Mouse (Mus musculus) cortical plate, adult 2 months (tissue): ENCODE results near the gene Hps5.

Experiments
- CTCF ChIP-seq: fragments of 200-500 bp; IDR thresholded peaks from 2 replicates; pipeline ENCODE4 v1.5.1; 2011; ENCODE audit warnings: mild to moderate bottlenecking, control low read depth, low read length; ENCODE audit not compliant: insufficient read depth; ENCODE audit errors: extremely low read depth
- POLR2A ChIP-seq: fragments of 200-500 bp; IDR thresholded peaks from 2 replicates; pipeline ENCODE4 v1.6.1; 2011; ENCODE audit warnings: mild to moderate bottlenecking, low read length, control low read depth; ENCODE audit not compliant: insufficient read depth; ENCODE audit errors: extremely low read depth

DNA sequence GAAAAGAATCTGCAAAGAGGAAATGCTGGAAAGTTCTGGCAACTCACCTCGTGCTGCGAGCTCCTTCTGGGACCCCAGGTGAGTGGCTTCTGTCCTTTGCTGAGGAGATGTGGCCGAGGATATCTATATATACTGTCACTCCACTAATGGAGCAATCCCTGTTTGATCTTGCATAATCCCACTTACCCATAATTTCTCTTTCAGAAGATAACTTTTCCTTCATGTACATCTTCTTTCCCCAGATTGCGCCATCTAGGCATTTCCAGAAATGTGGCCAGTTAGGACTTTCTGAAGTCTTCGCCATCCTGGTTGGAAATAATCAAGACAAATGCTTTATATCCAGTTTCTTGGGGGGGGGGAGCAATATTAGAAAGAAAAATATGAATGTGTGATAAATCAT lies 80.3 kb downstream of the Hps5 start, which contains the start of gene Saa3:
- TF ChIP-seq POLR2A: no peak
- TF ChIP-seq CTCF: no peak
